Mouse (Mus musculus) stomach, embryonic 14.5 days (tissue): Measurements from ENCODE around the gene Zbtb34. TPM values are rescaled to one million over a fixed set of nuclear protein-coding genes. Genes with fewer than 3 reads are reported as not detected.

ENCODE experiments used
- ATAC-seq: fragments of 200-750 bp; cut with Nextera tagmentation; 2 replicates; pipeline ENCODE4 v1.8.0; 2017; ENCODE audit warnings: low read depth, moderate TSS enrichment; ENCODE audit not compliant: insufficient number of reproducible peaks, insufficient read depth, low FRiP score
- H3K27ac ChIP-seq: fragments of 300-500 bp; sonication (generic); 2 replicates; pipeline ENCODE4 v1.5.1; 2014; ENCODE audit warnings: mild to moderate bottlenecking, low read length, moderate library complexity, mixed read lengths
- H3K27me3 ChIP-seq: fragments of 300-500 bp; sonication (generic); 2 replicates; pipeline ENCODE4 v1.6.1; 2014; ENCODE audit warnings: low read length, control low read depth, mixed read lengths; ENCODE audit not compliant: control insufficient read depth, insufficient read depth
- H3K36me3 ChIP-seq: fragments of 300-500 bp; sonication (generic); 2 replicates; pipeline ENCODE4 v1.6.1; 2014; ENCODE audit warnings: mild to moderate bottlenecking, control low read depth, low read length, moderate library complexity, mixed read lengths; ENCODE audit not compliant: control insufficient read depth, insufficient read depth
- H3K4me1 ChIP-seq: fragments of 300-500 bp; sonication (generic); 2 replicates; pipeline ENCODE4 v1.6.1; 2014; ENCODE audit warnings: low read length, control low read depth, mixed read lengths; ENCODE audit not compliant: control insufficient read depth, insufficient read depth
- H3K4me2 ChIP-seq: fragments of 300-500 bp; sonication (generic); replicated peaks from 2 replicates; pipeline ENCODE4 v1.6.1; 2014; ENCODE audit warnings: low read depth, low read length, control low read depth
- H3K4me3 ChIP-seq: fragments of 300-500 bp; sonication (generic); 2 replicates; pipeline ENCODE4 v1.5.1; 2014; ENCODE audit warnings: low read depth, low read length, control low read depth
- H3K9ac ChIP-seq: fragments of 300-500 bp; sonication (generic); replicated peaks from 2 replicates; pipeline ENCODE4 v1.6.1; 2014; ENCODE audit warnings: low read depth, mild to moderate bottlenecking, control low read depth, low read length, moderate library complexity, mixed read lengths
- H3K9me3 ChIP-seq: fragments of 300-500 bp; sonication (generic); 2 replicates; pipeline ENCODE4 v1.6.1; 2016; ENCODE audit warnings: low read depth, low read length, control low read depth; ENCODE audit not compliant: control insufficient read depth
- WGBS: fragments of 180-500 bp; shearing (Covaris S2); extraction: QIAGEN DNeasy Blood & Tissue Kit; methylation state at CpG from one replicate; pipeline ENCODE4 v1.1.7; 2014; 5-methylcytosine and 5-hydroxymethylcytosine counted together
- microRNA-seq: library from miRNA; unstranded; fragments of <30 nt; microRNA quantifications from one replicate; pipeline ENCODE4, GENCODE M21; 2016
- polyA plus RNA-seq: library from polyadenylated mRNA; unstranded; fragments of >200 nt; fragmentation: Nextera tagmentation; extraction: Ambion mirVana; gene quantifications from 2 replicates; pipeline ENCODE4 v1.2.1, GENCODE M21; 2014

Zbtb34 gene
- polyA plus RNA-seq, 1 experiment from 2014 or later: 9.0 TPM

DNA sequence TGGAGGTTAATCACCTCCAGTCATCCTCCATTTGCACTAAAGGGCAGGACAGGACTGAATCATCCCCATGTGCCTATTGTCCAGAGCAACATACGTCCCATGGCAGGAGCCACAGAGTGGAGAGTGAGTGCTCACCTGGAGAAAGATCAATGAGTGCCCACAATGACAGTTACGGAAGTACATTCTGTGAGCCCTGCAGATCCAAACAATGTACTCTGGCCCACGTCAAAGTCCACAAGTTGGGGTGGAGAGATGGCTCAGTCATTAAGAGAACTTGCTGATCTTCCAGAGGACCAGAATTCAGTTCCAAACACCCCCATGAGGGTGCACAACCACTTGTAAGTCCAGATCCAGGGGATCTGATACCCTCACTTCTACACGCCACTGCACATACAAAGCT is 67.2 kb downstream of the Zbtb34 start:
- Histone ChIP-seq H3K9me3 (no peaks in the 10 kb centered on the region), H3K4me2 (no peak overlapping the region), H3K4me3 (no peak overlapping the region), H3K36me3 (no peaks in the 10 kb centered on the region), H3K9ac (no peak overlapping the region), H3K27ac (no peak overlapping the region), H3K4me1 (peaks cover 19% of the 10 kb centered on the region; the same call in 1 of the 2 replicates), H3K27me3 (no peaks in the 10 kb centered on the region)
- no peak for ATAC-seq
- 86% methylated on average over 4 of the region's 4 CpGs for WGBS

DNA sequence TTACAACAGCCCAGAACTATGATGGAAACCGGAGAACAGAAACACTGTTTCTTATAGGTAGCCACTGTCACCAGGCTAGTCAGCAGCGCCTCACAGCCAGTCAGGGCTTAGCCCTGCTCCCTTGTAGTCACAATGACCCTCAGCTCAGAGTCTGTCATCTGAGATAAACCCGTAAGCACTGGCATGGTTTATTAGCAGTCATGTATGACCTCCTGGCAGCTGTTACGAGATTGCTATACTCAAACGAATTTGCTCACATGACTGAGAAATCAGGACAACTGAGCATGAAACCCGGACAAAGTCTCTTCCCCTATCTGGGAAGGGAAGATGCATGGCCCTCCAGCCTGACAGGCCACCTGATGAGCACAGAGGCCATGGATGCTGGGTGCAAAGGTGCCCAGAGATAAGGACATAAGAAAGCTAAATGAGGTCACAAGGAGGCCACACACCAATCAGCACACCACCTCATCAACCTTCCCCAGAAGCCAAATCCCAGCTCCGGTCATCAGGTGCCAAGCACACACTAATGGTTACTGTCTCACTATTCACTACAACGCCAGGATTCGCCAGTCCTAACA is 69.9 kb downstream of the Zbtb34 start:
- H3K4me2 ChIP-seq: no peak overlapping the region
- WGBS: 70% methylated on average over 9 of the region's 9 CpGs

DNA sequence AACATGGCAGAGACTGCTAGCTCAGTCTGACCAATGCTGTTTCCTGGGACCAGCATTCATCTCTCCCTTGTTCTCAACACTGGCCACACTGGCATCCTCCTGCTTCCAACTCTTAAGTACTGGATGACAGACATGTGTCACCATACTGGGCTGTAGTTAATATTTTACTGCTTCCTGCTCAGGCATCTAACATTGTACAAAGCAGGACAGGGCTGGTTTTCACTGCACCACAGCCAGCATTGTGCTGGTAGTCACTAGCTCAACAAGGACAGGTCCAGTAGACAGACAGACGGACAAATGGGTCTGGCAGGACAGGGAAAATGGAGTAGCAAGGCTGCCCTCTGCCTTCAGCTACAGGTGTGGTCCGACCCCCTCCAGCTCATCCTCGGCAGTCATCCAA is 70.6 kb downstream of the Zbtb34 start:
- ATAC-seq: no peak
- 73% methylated on average over 3 of the region's 3 CpGs for WGBS

More for the DNA sequence above, 69.9 kb downstream of the Zbtb34 start:
- Histone ChIP-seq H3K27ac (no peak overlapping the region), H3K36me3 (no peaks in the 10 kb centered on the region), H3K9ac (no peak overlapping the region), H3K27me3 (no peaks in the 10 kb centered on the region), H3K4me3 (no peak overlapping the region), H3K9me3 (no peaks in the 10 kb centered on the region), H3K4me1 (peaks cover 9% of the 10 kb centered on the region; the same call in 1 of the 2 replicates)
- no peak for ATAC-seq

DNA sequence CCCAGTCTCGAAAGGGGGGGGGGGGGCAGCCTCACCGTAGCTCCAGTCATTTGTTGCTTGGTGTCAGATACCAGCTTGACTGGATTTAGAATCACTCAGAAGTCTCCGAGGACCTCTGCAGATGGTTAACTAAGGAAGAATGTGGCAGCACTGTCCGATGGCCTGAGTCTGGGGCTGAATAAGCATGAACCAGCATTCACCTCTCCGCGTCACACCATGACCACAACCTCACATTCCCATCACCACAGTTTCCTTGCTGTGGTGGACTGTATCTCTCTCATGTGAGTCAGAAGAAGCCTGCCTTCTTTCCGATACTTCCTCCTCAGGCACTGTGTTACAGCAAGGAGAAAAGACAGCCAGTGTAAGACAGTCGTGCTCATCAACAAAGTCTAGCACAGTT is 71.9 kb downstream of the Zbtb34 start:
- no peaks in the 10 kb centered on the region for H3K36me3 ChIP-seq
- H3K4me1 ChIP-seq: no peaks in the 10 kb centered on the region
- no peaks in the 10 kb centered on the region for H3K9me3 ChIP-seq
- H3K27me3 ChIP-seq: no peaks in the 10 kb centered on the region
- WGBS: 88% methylated on average over 8 of the region's 8 CpGs
- no peak for ATAC-seq
- no peak overlapping the region for H3K4me2 ChIP-seq
- no peak overlapping the region for H3K4me3 ChIP-seq
- no peak overlapping the region for H3K27ac ChIP-seq
- no peak overlapping the region for H3K9ac ChIP-seq

More for the DNA sequence above, 70.6 kb downstream of the Zbtb34 start:
- Histone ChIP-seq H3K4me1 (peaks cover 4% of the 10 kb centered on the region; the same call in 1 of the 2 replicates), H3K9ac (no peak overlapping the region), H3K27me3 (no peaks in the 10 kb centered on the region), H3K4me3 (no peak overlapping the region), H3K4me2 (no peak overlapping the region), H3K27ac (no peak overlapping the region), H3K9me3 (no peaks in the 10 kb centered on the region), H3K36me3 (no peaks in the 10 kb centered on the region)

DNA sequence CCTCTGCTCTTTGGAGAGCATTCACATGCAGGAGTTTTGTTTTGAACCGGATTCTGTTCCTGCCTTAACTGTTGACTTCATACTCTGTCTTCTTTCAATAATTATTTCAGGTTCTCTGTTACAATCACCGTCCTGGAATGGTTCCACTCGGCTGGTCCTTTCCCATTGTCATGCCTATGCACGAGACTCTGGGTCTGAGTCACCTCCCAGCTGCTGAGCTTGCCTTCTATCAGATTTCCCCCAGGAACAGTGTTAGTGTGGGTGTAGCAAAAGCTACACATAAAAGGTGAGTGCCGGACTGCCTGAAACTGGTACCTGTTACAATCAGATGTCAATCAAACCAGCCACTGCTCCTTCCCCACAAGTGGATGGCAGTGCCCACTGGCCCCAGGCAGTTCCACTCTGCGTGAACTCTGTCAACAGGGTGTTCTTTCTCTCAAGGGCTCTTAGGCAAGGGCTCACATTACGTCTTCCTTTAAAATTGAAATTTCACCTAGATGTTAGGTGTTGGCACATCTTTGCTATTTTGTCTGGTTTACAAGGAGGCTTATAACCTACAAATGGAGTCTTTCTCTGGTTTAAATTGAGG is 73.8 kb downstream of the Zbtb34 start:
- no peak for ATAC-seq
- Histone ChIP-seq H3K4me1 (no peaks in the 10 kb centered on the region), H3K27me3 (no peaks in the 10 kb centered on the region), H3K9me3 (no peaks in the 10 kb centered on the region), H3K36me3 (no peaks in the 10 kb centered on the region), H3K4me2 (no peak overlapping the region), H3K9ac (no peak overlapping the region), H3K4me3 (no peak overlapping the region), H3K27ac (no peak overlapping the region)
- WGBS: 85% methylated on average over 7 of the region's 7 CpGs

Small RNA genes lying within 50 kb of the gene (microRNA-seq; reads per million reads assigned to microRNA genes)
- gene Gm25998: not detected

Other genes starting within 250 kb of the Zbtb34 start
- gene Angptl2, start 215.3 kb downstream of the Zbtb34 start, polyA plus RNA-seq: 39.7 and 45.2 TPM in 2 replicates
- gene Ralgps1, start 59.8 kb downstream of the Zbtb34 start, polyA plus RNA-seq: 10.6 and 12.4 TPM in 2 replicates
- gene Zbtb43, start 37.2 kb upstream of the Zbtb34 start, polyA plus RNA-seq: 17.6 and 21.8 TPM in 2 replicates
- gene Lmx1b, start 209.2 kb upstream of the Zbtb34 start, polyA plus RNA-seq: not detected in 2 replicates